8 mouse cellular contexts compared by ENCODE assay signal in genomic region chr3:88579454-88580117, GRCm38 (mm10). TPM values are rescaled to one million over a fixed set of nuclear protein-coding genes. Genes with fewer than 3 reads are reported as not detected.
DNase-seq lines count a peak whose midpoint lies in the region; ATAC-seq and TF ChIP-seq lines count a peak whose summit lies in the region.

No protein-coding gene starts in this region.

- H3K27me3 ChIP-seq in MEL (ENCODE audit: control insufficient read depth in 1 of 2, insufficient read depth in 2 of 2, low read length in 2 of 2) = no peaks in the 10 kb centered on the region
- H3K27me3 ChIP-seq in forebrain, embryonic 16.5 days (replicated peaks; ENCODE audit: control insufficient read depth, insufficient read depth, low read length) = no peaks in the 10 kb centered on the region
- H3K27me3 ChIP-seq in neural tube, embryonic 15.5 days (replicated peaks) = no peaks in the 10 kb centered on the region

- peak overlapping the region; percentile 71 for H3K4me2 ChIP-seq in forebrain, embryonic 16.5 days (ENCODE audit: low read length)
- peak overlapping the region; percentile 85 for H3K4me2 ChIP-seq in neural tube, embryonic 15.5 days

- H3K36me3 ChIP-seq in MEL (ENCODE audit: control insufficient read depth in 1 of 2, insufficient read depth in 2 of 2, low read length in 2 of 2) = peaks cover 17 to 18% of the 10 kb centered on the region in 2 experiments
- H3K36me3 ChIP-seq in forebrain, embryonic 16.5 days (ENCODE audit: control insufficient read depth, insufficient read depth) = peaks cover 9% of the 10 kb centered on the region; the same call in 1 of the 2 replicates
- peaks cover 32% of the 10 kb centered on the region for H3K36me3 ChIP-seq in neural tube, embryonic 15.5 days

- no peak for TF ChIP-seq CTCF in MEL (IDR thresholded peaks at IDR 0.05 in 2 of 3, conservative IDR thresholded peaks at IDR 0.05 in 1 of 3; ENCODE audit: control insufficient read depth in 1 of 3, insufficient read depth in 1 of 3, low read depth in 2 of 3, low read length in 3 of 3, poor library complexity in 1 of 3, severe bottlenecking in 1 of 3)

- peak; percentile 97 for DNase-seq in MEL (ENCODE audit: low read depth, low spot score)
- peak; percentile 81 to 86 for DNase-seq in cerebellum, adult 18-20 months
- DNase-seq in heart, postnatal 36 days = peak; percentile 76 to 77
- DNase-seq in layer of hippocampus, adult 18-20 months (ENCODE audit: low spot score in 2 of 2) = peak; percentile 77 to 88
- DNase-seq in lung, adult 18-20 months = peak; percentile 83 to 88
- peak; percentile 73 for DNase-seq in testis, postnatal 10 days (ENCODE audit: low spot score)

- under 1% methylated on average over 34 of the region's 34 CpGs for WGBS in forebrain, embryonic 16.5 days
- WGBS in neural tube, embryonic 15.5 days = under 1% methylated on average over 34 of the region's 34 CpGs

- no peak for TF ChIP-seq EP300 in MEL (IDR thresholded peaks at IDR 0.05; ENCODE audit: low read depth in 1 of 2, low read length in 2 of 2)

- H3K4me1 ChIP-seq in MEL (ENCODE audit: control insufficient read depth in 1 of 2, insufficient read depth in 2 of 2, low read length in 2 of 2) = peaks cover 0 to 19% of the 10 kb centered on the region in 2 experiments; a peak in 2 of 4 replicates
- H3K4me1 ChIP-seq in forebrain, embryonic 16.5 days (replicated peaks; ENCODE audit: control insufficient read depth, insufficient read depth, low read length) = peaks cover 7% of the 10 kb centered on the region
- H3K4me1 ChIP-seq in neural tube, embryonic 15.5 days = peaks cover 19% of the 10 kb centered on the region

- peak; percentile 83 to 95 for TF ChIP-seq POLR2A in MEL (IDR thresholded peaks at IDR 0.05; ENCODE audit: control insufficient read depth in 1 of 2, insufficient read depth in 1 of 2, low read depth in 1 of 2, low read length in 2 of 2, poor library complexity in 1 of 2)

- TF ChIP-seq RAD21 in MEL (IDR thresholded peaks at IDR 0.05; ENCODE audit: low read depth, low read length) = no peak

- peak; percentile 93 for ATAC-seq in forebrain, embryonic 16.5 days
- ATAC-seq in neural tube, embryonic 15.5 days (ENCODE audit: low FRiP score) = peak; percentile 90

- peaks cover 21% of the 10 kb centered on the region for H3K79me2 ChIP-seq in MEL (ENCODE audit: control insufficient read depth, insufficient read depth, low read length, poor library complexity)

- H3K27ac ChIP-seq in MEL (ENCODE audit: control insufficient read depth, low read depth, low read length) = peak overlapping the region; percentile 53
- H3K27ac ChIP-seq in forebrain, embryonic 16.5 days (ENCODE audit: low read length) = no peak overlapping the region
- H3K27ac ChIP-seq in neural tube, embryonic 15.5 days (replicated peaks) = peak overlapping the region; percentile 71

- intact Hi-C loops in heart, postnatal 36 days (cut with DNase I) = loop anchor here (2.0 kb wide), 1 partner anchor 27 kb away; the partner anchor contains the start of genes Lamtor2 and Ubqln4

- H3K9ac ChIP-seq in MEL (ENCODE audit: control insufficient read depth, low read depth, low read length, poor library complexity, severe bottlenecking) = peak overlapping the region; percentile 89
- H3K9ac ChIP-seq in forebrain, embryonic 16.5 days (replicated peaks; ENCODE audit: low read depth, low read length) = peak overlapping the region; percentile 81
- peak overlapping the region; percentile 95 for H3K9ac ChIP-seq in neural tube, embryonic 15.5 days (replicated peaks)

- no peaks in the 10 kb centered on the region for H3K9me3 ChIP-seq in MEL (replicated peaks; ENCODE audit: insufficient read depth, low read length)
- no peaks in the 10 kb centered on the region for H3K9me3 ChIP-seq in forebrain, embryonic 16.5 days (ENCODE audit: control insufficient read depth, low read length)
- no peaks in the 10 kb centered on the region for H3K9me3 ChIP-seq in neural tube, embryonic 15.5 days (replicated peaks)

- peak overlapping the region; percentile 87 to 93 for H3K4me3 ChIP-seq in MEL (ENCODE audit: control insufficient read depth in 1 of 2, insufficient read depth in 1 of 2, low read depth in 2 of 2, low read length in 2 of 2)
- H3K4me3 ChIP-seq in forebrain, embryonic 16.5 days (replicated peaks; ENCODE audit: low read length) = peak overlapping the region; percentile 76
- H3K4me3 ChIP-seq in neural tube, embryonic 15.5 days (replicated peaks) = peak overlapping the region; percentile 73

TF ChIP-seq in MEL, 35 proteins besides CTCF, POLR2A, EP300 and RAD21 (continues in another document):
- peak; percentile 96 for TF ChIP-seq KAT2A (conservative IDR thresholded peaks at IDR 0.05; ENCODE audit: low read depth, low read length)
- TF ChIP-seq MXI1 (IDR thresholded peaks at IDR 0.05; ENCODE audit: low read depth, low read length) = peak; percentile 83
- peak; percentile 91 for TF ChIP-seq ELF1 (IDR thresholded peaks at IDR 0.05; ENCODE audit: low read depth, low read length)
- no peak for TF ChIP-seq USF2 (IDR thresholded peaks at IDR 0.05; ENCODE audit: borderline replicate concordance in 1 of 2, insufficient read depth in 1 of 2, low read depth in 1 of 2, low read length in 2 of 2)
- TF ChIP-seq MAX (IDR thresholded peaks at IDR 0.05; ENCODE audit: low read length) = peak; percentile 77
- TF ChIP-seq ETS1 (IDR thresholded peaks at IDR 0.05; ENCODE audit: low read depth, low read length) = no peak
- TF ChIP-seq TCF12 (IDR thresholded peaks at IDR 0.05; ENCODE audit: low read depth, low read length) = peak; percentile 79
- no peak for TF ChIP-seq USF1 (IDR thresholded peaks at IDR 0.05; ENCODE audit: low read depth, low read length)
- peak; percentile 96 for TF ChIP-seq SIN3A (IDR thresholded peaks at IDR 0.05; ENCODE audit: low read length)
- TF ChIP-seq ZKSCAN1 (IDR thresholded peaks at IDR 0.05; ENCODE audit: low read depth, low read length) = no peak
- no peak for TF ChIP-seq JUND (IDR thresholded peaks at IDR 0.05; ENCODE audit: low read depth, low read length)
- TF ChIP-seq TAL1 (IDR thresholded peaks at IDR 0.05; ENCODE audit: low read length) = no peak
- TF ChIP-seq MEF2A (IDR thresholded peaks at IDR 0.05; ENCODE audit: extremely low read depth, insufficient replicate concordance, low read depth, low read length, poor library complexity, severe bottlenecking) = no peak
- TF ChIP-seq ZNF384 (IDR thresholded peaks at IDR 0.05; ENCODE audit: low read depth, low read length) = no peak
- peak; percentile 97 for TF ChIP-seq HCFC1 (IDR thresholded peaks at IDR 0.05; ENCODE audit: low read depth, low read length)
- no peak for TF ChIP-seq POLR2AphosphoS5 (IDR thresholded peaks at IDR 0.05; ENCODE audit: borderline replicate concordance, low read depth, low read length)
- no peak for TF ChIP-seq ZC3H11A (IDR thresholded peaks at IDR 0.05; ENCODE audit: low read depth, low read length)
- TF ChIP-seq MYC (IDR thresholded peaks at IDR 0.05; ENCODE audit: low read depth, low read length) = peak; percentile 69
- TF ChIP-seq POLR2AphosphoS2 (IDR thresholded peaks at IDR 0.05; ENCODE audit: low read length) = peak; percentile 84; the same call in 1 of the 2 replicates

RNA-seq across cellular contexts. Expression of gene Ssr2, which starts 3.9 kb away (rescaled TPM):
- total RNA-seq in MEL (2012; rRNA removed) = 500 and 594 TPM in 2 replicates
- 100 to 1,000 TPM; 176 to 706 TPM for polyA plus RNA-seq in MEL (2012; ENCODE audit: insufficient read depth in 1 of 2, insufficient read length in 2 of 2, low read depth in 1 of 2, low replicate concordance in 2 of 2, missing spikeins in 1 of 2)
- 132 and 140 TPM in 2 replicates for polyA plus RNA-seq in forebrain, embryonic 16.5 days (2015; fragmentation: Nextera tagmentation; extraction: Ambion mirVana)
- 10 to 100 TPM; 70.7 to 73.8 TPM for total RNA-seq in heart, postnatal 36 days (2021)
- 10 to 100 TPM; 91.5 to 97.2 TPM for total RNA-seq in layer of hippocampus, adult 18-20 months (2021)
- 157 and 175 TPM in 2 replicates for polyA plus RNA-seq in neural tube, embryonic 15.5 days (2015; fragmentation: Nextera tagmentation; extraction: Ambion mirVana)

RNA-seq across cellular contexts. Expression of gene Ubqln4, which starts 26.0 kb away (rescaled TPM):
- 73.0 and 83.0 TPM in 2 replicates for total RNA-seq in MEL (2012; rRNA removed)
- 100 to 1,000 TPM in 1 of 2 experiments, 10 to 100 TPM in 1; 43.6 to 171 TPM for polyA plus RNA-seq in MEL (2012; ENCODE audit: insufficient read depth in 1 of 2, insufficient read length in 2 of 2, low read depth in 1 of 2, low replicate concordance in 2 of 2, missing spikeins in 1 of 2)
- 43.5 and 46.0 TPM in 2 replicates for polyA plus RNA-seq in forebrain, embryonic 16.5 days (2015; fragmentation: Nextera tagmentation; extraction: Ambion mirVana)
- 10 to 100 TPM; 65.0 to 75.6 TPM for total RNA-seq in heart, postnatal 36 days (2021)
- 100 to 1,000 TPM; 118 to 122 TPM for total RNA-seq in layer of hippocampus, adult 18-20 months (2021)
- 39.2 and 40.1 TPM in 2 replicates for polyA plus RNA-seq in neural tube, embryonic 15.5 days (2015; fragmentation: Nextera tagmentation; extraction: Ambion mirVana)

RNA-seq across cellular contexts. Expression of gene Arhgef2, which starts 26.2 kb away (rescaled TPM):
- total RNA-seq in MEL (2012; rRNA removed) = 113 and 131 TPM in 2 replicates
- polyA plus RNA-seq in MEL (2012; ENCODE audit: insufficient read depth in 1 of 2, insufficient read length in 2 of 2, low read depth in 1 of 2, low replicate concordance in 2 of 2, missing spikeins in 1 of 2) = 100 to 1,000 TPM in 1 of 2 experiments, not detected in 1; 183 TPM
- polyA plus RNA-seq in forebrain, embryonic 16.5 days (2015; fragmentation: Nextera tagmentation; extraction: Ambion mirVana) = 166 and 210 TPM in 2 replicates
- total RNA-seq in heart, postnatal 36 days (2021) = 10 to 100 TPM; 42.2 to 51.1 TPM
- total RNA-seq in layer of hippocampus, adult 18-20 months (2021) = 100 to 1,000 TPM; 237 to 255 TPM
- polyA plus RNA-seq in neural tube, embryonic 15.5 days (2015; fragmentation: Nextera tagmentation; extraction: Ambion mirVana) = 97.4 and 104 TPM in 2 replicates

RNA-seq across cellular contexts. Expression of gene Lamtor2, which starts 26.7 kb away (rescaled TPM):
- total RNA-seq in MEL (2012; rRNA removed) = 125 and 127 TPM in 2 replicates
- polyA plus RNA-seq in MEL (2012; ENCODE audit: insufficient read depth in 1 of 2, insufficient read length in 2 of 2, low read depth in 1 of 2, low replicate concordance in 2 of 2, missing spikeins in 1 of 2) = 100 to 1,000 TPM in 1 of 2 experiments, not detected in 1; 188 TPM
- 149 and 193 TPM in 2 replicates for polyA plus RNA-seq in forebrain, embryonic 16.5 days (2015; fragmentation: Nextera tagmentation; extraction: Ambion mirVana)
- total RNA-seq in heart, postnatal 36 days (2021) = 10 to 100 TPM; 94.6 to 99.1 TPM
- total RNA-seq in layer of hippocampus, adult 18-20 months (2021) = 100 to 1,000 TPM; 112 to 113 TPM
- polyA plus RNA-seq in neural tube, embryonic 15.5 days (2015; fragmentation: Nextera tagmentation; extraction: Ambion mirVana) = 189 and 193 TPM in 2 replicates

RNA-seq across cellular contexts. Expression of gene Rab25, which starts 31.5 kb away (rescaled TPM):
- 0.75 and 0.96 TPM in 2 replicates for total RNA-seq in MEL (2012; rRNA removed)
- polyA plus RNA-seq in MEL (2012; ENCODE audit: insufficient read depth in 1 of 2, insufficient read length in 2 of 2, low read depth in 1 of 2, low replicate concordance in 2 of 2, missing spikeins in 1 of 2) = 1 to 10 TPM in 1 of 2 experiments, not detected in 1; 1.9 TPM
- not detected in 2 replicates for polyA plus RNA-seq in forebrain, embryonic 16.5 days (2015; fragmentation: Nextera tagmentation; extraction: Ambion mirVana)
- total RNA-seq in heart, postnatal 36 days (2021) = not detected
- total RNA-seq in layer of hippocampus, adult 18-20 months (2021) = not detected
- 0.29 and 4.1 TPM in 2 replicates for polyA plus RNA-seq in neural tube, embryonic 15.5 days (2015; fragmentation: Nextera tagmentation; extraction: Ambion mirVana)
